Mouse (Mus musculus): Measurements from ENCODE around the gene Lamc3.

- TF ChIP-seq CTCF (IDR thresholded peaks at IDR 0.05; ENCODE audit: control insufficient read depth, insufficient read depth, insufficient read length) (no peak), USF1 (IDR thresholded peaks at IDR 0.05; ENCODE audit: low read depth) (no peak), CEBPB (IDR thresholded peaks at IDR 0.05; ENCODE audit: low read depth) (no peak)
Observed at GRCm38 (mm10) chr2:31906407-31906806, 19.3 kb downstream of the Lamc3 start.

All from C2C12 (cell line).